Mouse (Mus musculus) lung, embryonic 15.5 days (tissue): ENCODE results near the gene Dnah7b. TPM values are rescaled to one million over a fixed set of nuclear protein-coding genes. Genes with fewer than 3 reads are reported as not detected.
"Not testable (repeated sequence)": the region's sequence is repeated elsewhere in the genome, so short reads cannot be mapped to it uniquely, and the experiment has no call there.

Experiments
- ATAC-seq: fragments of 200-750 bp; cut with Nextera tagmentation; 2 replicates; pipeline ENCODE4 v1.8.0; 2017; ENCODE audit warnings: moderate number of reproducible peaks, borderline replicate concordance; ENCODE audit not compliant: low FRiP score, low TSS enrichment; ENCODE audit errors: extremely low read depth
- H3K27ac ChIP-seq: fragments of 300-500 bp; sonication (generic); 2 replicates; pipeline ENCODE4 v1.5.1; 2015; ENCODE audit warnings: moderate library complexity, mild to moderate bottlenecking, inconsistent platforms
- H3K27me3 ChIP-seq: fragments of 300-500 bp; sonication (generic); 2 replicates; pipeline ENCODE4 v1.6.1; 2015; ENCODE audit warnings: inconsistent platforms
- H3K36me3 ChIP-seq: fragments of 300-500 bp; sonication (generic); 2 replicates; pipeline ENCODE4 v1.6.1; 2015; ENCODE audit warnings: inconsistent platforms
- H3K4me1 ChIP-seq: fragments of 300-500 bp; sonication (generic); 2 replicates; pipeline ENCODE4 v1.6.1; 2015; ENCODE audit warnings: inconsistent platforms
- H3K4me2 ChIP-seq: fragments of 300-500 bp; sonication (generic); 2 replicates; pipeline ENCODE4 v1.6.1; 2015; ENCODE audit warnings: inconsistent platforms, mild to moderate bottlenecking, moderate library complexity
- H3K4me3 ChIP-seq: fragments of 300-500 bp; sonication (generic); 2 replicates; pipeline ENCODE4 v1.5.1; 2015; ENCODE audit warnings: mild to moderate bottlenecking, inconsistent platforms
- H3K9ac ChIP-seq: fragments of 300-500 bp; sonication (generic); 2 replicates; pipeline ENCODE4 v1.6.1; 2015; ENCODE audit warnings: inconsistent platforms
- H3K9me3 ChIP-seq: fragments of 300-500 bp; sonication (generic); 2 replicates; pipeline ENCODE4 v1.6.1; 2016; ENCODE audit warnings: inconsistent platforms
- WGBS: fragments of 180-500 bp; shearing (Covaris S2); methylation state at CpG from one replicate; pipeline ENCODE4 v1.1.7; 2015; 5-methylcytosine and 5-hydroxymethylcytosine counted together
- polyA plus RNA-seq: library from polyadenylated mRNA; unstranded; fragments of >200 nt; fragmentation: Nextera tagmentation; extraction: Ambion mirVana; gene quantifications from 2 replicates; pipeline ENCODE4 v1.2.1, GENCODE M21; 2015

Dnah7b gene
- polyA plus RNA-seq, 1 experiment from 2014 or later = 2.2 TPM

DNA sequence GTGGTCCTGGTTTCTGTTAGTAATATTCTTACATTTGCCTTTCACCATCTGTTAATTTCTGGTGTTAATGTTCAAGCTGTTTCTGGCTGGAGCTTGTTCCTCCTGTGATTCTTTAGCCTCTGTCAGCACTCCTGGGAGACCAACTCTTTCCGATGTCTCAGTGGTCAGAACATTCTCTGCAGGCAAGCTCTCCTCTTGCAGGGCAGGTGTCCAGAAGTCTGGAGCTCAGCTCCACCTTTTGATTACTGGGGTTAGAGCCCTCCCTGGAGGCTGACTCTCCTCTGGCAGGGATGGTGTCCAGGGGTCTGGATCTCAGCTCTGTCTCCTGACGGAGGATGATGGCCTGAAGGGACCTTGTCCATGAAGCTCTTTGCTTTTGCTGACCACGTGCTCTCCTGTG, 314.5 kb downstream of the Dnah7b start:
- not testable (repeated sequence) for H3K4me3 ChIP-seq, H3K36me3 ChIP-seq, H3K27ac ChIP-seq, H3K9ac ChIP-seq, H3K4me2 ChIP-seq, H3K4me1 ChIP-seq, ATAC-seq, H3K9me3 ChIP-seq, H3K27me3 ChIP-seq
- WGBS = 92% methylated on average over 3 of the region's 3 CpGs

DNA sequence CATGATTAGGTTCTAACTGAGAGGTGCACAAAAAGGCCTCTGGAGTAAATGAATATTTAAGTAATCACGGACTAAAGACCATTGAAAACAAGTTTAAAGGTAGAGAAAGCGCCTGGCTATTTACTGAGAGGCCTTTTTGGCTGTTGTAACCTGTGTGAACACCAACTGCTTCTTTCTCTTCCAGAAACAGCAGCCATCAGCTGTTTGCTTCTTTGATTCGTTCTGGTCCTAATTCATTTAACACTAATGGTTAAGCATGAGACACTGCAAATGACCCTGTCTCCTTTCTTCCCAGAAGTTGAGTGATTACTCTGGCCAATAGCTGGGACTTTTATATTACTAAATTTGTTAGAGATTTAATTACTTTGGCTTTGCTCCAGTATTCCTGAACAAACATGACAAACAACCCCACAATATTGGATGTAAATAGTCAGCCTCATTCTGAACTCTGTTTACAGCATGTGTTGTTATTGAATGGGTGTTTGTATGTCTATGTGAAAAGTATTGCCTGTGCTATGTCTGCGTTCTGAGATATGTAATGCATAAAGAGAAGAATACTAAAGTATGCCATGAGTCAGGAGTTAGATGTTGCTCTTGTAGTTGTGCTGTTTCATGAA, 328.7 kb downstream of the Dnah7b start:
- H3K4me1 ChIP-seq, H3K36me3 ChIP-seq, H3K27me3 ChIP-seq, H3K4me2 ChIP-seq, H3K4me3 ChIP-seq, H3K9me3 ChIP-seq, H3K9ac ChIP-seq, H3K27ac ChIP-seq, ATAC-seq: not testable (repeated sequence)
- whole genome bisulfite sequencing = 75% methylated on average over 3 of the region's 4 CpGs

GRCm38 (mm10) chr1:46408324-46409115, 342.4 kb downstream of the Dnah7b start:
- no peak for ATAC-seq
- 55% methylated on average over 6 of the region's 6 CpGs for WGBS
- H3K9me3 ChIP-seq = no peaks in the 10 kb centered on the region

GRCm38 (mm10) chr1:46414798-46415197, 348.7 kb downstream of the Dnah7b start:
- not testable (repeated sequence) for H3K9me3 ChIP-seq, H3K4me2 ChIP-seq, H3K4me3 ChIP-seq, H3K27me3 ChIP-seq, H3K27ac ChIP-seq, ATAC-seq, H3K36me3 ChIP-seq, H3K4me1 ChIP-seq, H3K9ac ChIP-seq
- 79% methylated on average over 7 of the region's 7 CpGs for WGBS

More at GRCm38 (mm10) chr1:46408324-46409115, 342.4 kb downstream of the Dnah7b start:
- Histone ChIP-seq H3K27me3 (no peaks in the 10 kb centered on the region), H3K27ac (no peak overlapping the region), H3K36me3 (no peaks in the 10 kb centered on the region), H3K4me3 (no peak overlapping the region), H3K9ac (no peak overlapping the region), H3K4me2 (no peak overlapping the region), H3K4me1 (no peaks in the 10 kb centered on the region)

- 17% methylated on average over 3 of the region's 3 CpGs for WGBS
- not testable (repeated sequence) for H3K27me3 ChIP-seq, H3K4me2 ChIP-seq, H3K4me1 ChIP-seq, H3K9me3 ChIP-seq, ATAC-seq, H3K27ac ChIP-seq, H3K9ac ChIP-seq, H3K4me3 ChIP-seq, H3K36me3 ChIP-seq
Measured at GRCm38 (mm10) chr1:46416946-46417345, 350.8 kb downstream of the Dnah7b start.

DNA sequence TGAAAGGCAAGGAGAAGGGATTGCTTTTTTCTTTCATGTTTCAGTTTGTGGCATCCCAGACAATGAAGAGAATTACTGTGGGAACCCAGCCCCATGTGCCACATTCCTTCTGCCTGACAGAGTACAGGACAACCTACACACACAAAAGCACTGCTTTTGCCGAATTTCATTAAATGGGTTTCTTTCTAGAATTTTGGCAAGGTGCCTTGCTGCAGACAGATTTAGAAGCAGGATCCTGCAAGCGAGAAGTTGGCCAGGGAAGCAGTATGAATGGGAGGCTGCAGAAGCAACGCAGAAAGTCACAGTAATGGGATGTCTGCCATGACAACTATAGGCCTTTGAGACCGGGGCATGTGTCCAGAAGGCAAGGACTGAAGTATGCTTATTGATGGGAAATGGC, 352.9 kb downstream of the Dnah7b start:
- not testable (repeated sequence) for H3K36me3 ChIP-seq, H3K4me2 ChIP-seq, H3K27ac ChIP-seq, H3K27me3 ChIP-seq, H3K4me3 ChIP-seq, H3K4me1 ChIP-seq, H3K9ac ChIP-seq, H3K9me3 ChIP-seq
- peak; percentile 59; the same call in 1 of the 2 replicates for ATAC-seq
- 30% methylated on average over 4 of the region's 4 CpGs for WGBS

Other genes with a start within 250 kb of the Dnah7b start
- not detected in 2 replicates for gene Gm5269, start 176.0 kb upstream of the Dnah7b start, polyA plus RNA-seq
- gene Slc40a1, start 139.8 kb upstream of the Dnah7b start, polyA plus RNA-seq = 43.7 and 44.6 TPM in 2 replicates